Mouse (Mus musculus) heart, postnatal 14 days (tissue): ENCODE measurements around the gene Tmc7. TPM values are rescaled to one million over a fixed set of nuclear protein-coding genes. Genes with fewer than 3 reads are reported as not detected.

ENCODE experiments used
- DNase-seq, 2 experiments: peaks; one replicate each; pipeline ENCODE4 v3.0.0; 2021 to 2022
- intact Hi-C: fragments of 180-260 bp; cut with DNase I; formaldehyde crosslinking; loops from one replicate; pipeline ENCODE4 v1.15.1; 2025
- total RNA-seq, 2 experiments: library from RNA; stranded (reverse); gene quantifications; 2 replicates each; pipeline ENCODE4 v1.2.3; 2021

Tmc7 gene
- total RNA-seq, 2 experiments from 2014 or later = 8.6 to 9.6 TPM

- no peak for DNase-seq
- intact Hi-C loops = loop anchor here (10.0 kb wide), 1 partner anchor 401 kb away; the partner anchor contains the start of gene Gprc5b
These were observed 9.3 kb upstream of the Tmc7 start for GRCm38 (mm10) chr7:118593567-118594407.

GRCm38 (mm10) chr7:118592146-118592545 is 7.6 kb upstream of the Tmc7 start:
- no peak for DNase-seq
- intact Hi-C loops = loop anchor here (10.0 kb wide), 1 partner anchor 403 kb away; the partner anchor contains the start of gene Gprc5b

- no peak for DNase-seq
- intact Hi-C loops = loop anchor here (10.0 kb wide), 1 partner anchor 404 kb away; the partner anchor contains the start of gene Gprc5b
These were observed 6.3 kb upstream of the Tmc7 start for GRCm38 (mm10) chr7:118590726-118591305.

GRCm38 (mm10) chr7:118585856-118586255 is 1.3 kb upstream of the Tmc7 start:
- DNase-seq = peak; percentile 48 to 69
- intact Hi-C loops = no loop called here

- DNase-seq = no peak
- intact Hi-C loops = no loop called here
These were observed 390 bp upstream of the Tmc7 start for GRCm38 (mm10) chr7:118584926-118585325.

- no peak for DNase-seq
- intact Hi-C loops = no loop called here
These were observed 715 bp downstream of the Tmc7 start for GRCm38 (mm10) chr7:118583821-118584220.

GRCm38 (mm10) chr7:118579938-118580337 is 4.6 kb downstream of the Tmc7 start:
- no peak for DNase-seq
- intact Hi-C loops = no loop called here

- no peak for DNase-seq
- intact Hi-C loops = no loop called here
These were observed 6.3 kb downstream of the Tmc7 start for GRCm38 (mm10) chr7:118578269-118578668.

- DNase-seq = no peak
- intact Hi-C loops = no loop called here
These were observed 12.5 kb downstream of the Tmc7 start for GRCm38 (mm10) chr7:118572039-118572438.

GRCm38 (mm10) chr7:118571350-118571749 is 13.2 kb downstream of the Tmc7 start:
- intact Hi-C loops = no loop called here

GRCm38 (mm10) chr7:118569121-118569543 is 15.4 kb downstream of the Tmc7 start:
- DNase-seq = no peak
- intact Hi-C loops = no loop called here

More at GRCm38 (mm10) chr7:118571350-118571749, 13.2 kb downstream of the Tmc7 start:
- no peak for DNase-seq

- intact Hi-C loops = no loop called here
- DNase-seq = no peak
These were observed 30.2 kb downstream of the Tmc7 start for GRCm38 (mm10) chr7:118554290-118554689.

- DNase-seq = no peak
- intact Hi-C loops = no loop called here
These were observed 30.7 kb downstream of the Tmc7 start for GRCm38 (mm10) chr7:118553881-118554280.

- no peak for DNase-seq
- intact Hi-C loops = no loop called here
These were observed 37.1 kb downstream of the Tmc7 start for GRCm38 (mm10) chr7:118547451-118547850.

GRCm38 (mm10) chr7:118544128-118544527 is 40.4 kb downstream of the Tmc7 start:
- DNase-seq = no peak
- intact Hi-C loops = no loop called here

- intact Hi-C loops = loop anchor here (10.0 kb wide), 1 partner anchor 410 kb away; the partner anchor contains the start of gene Arl6ip1
These were observed 49.5 kb downstream of the Tmc7 start for GRCm38 (mm10) chr7:118535076-118535475.

GRCm38 (mm10) chr7:118534326-118534725 is 50.2 kb downstream of the Tmc7 start:
- DNase-seq = no peak
- intact Hi-C loops = loop anchor here (10.0 kb wide), 1 partner anchor 410 kb away; the partner anchor contains the start of gene Arl6ip1

More at GRCm38 (mm10) chr7:118535076-118535475, 49.5 kb downstream of the Tmc7 start:
- DNase-seq = no peak

GRCm38 (mm10) chr7:118533178-118533578 is 51.4 kb downstream of the Tmc7 start, which contains the start of gene Coq7:
TSS of gene Coq7 (minus strand) at chr7:118533356.
- peak; percentile 91 to 94 for DNase-seq
- intact Hi-C loops = loop anchor here (10.0 kb wide), 1 partner anchor 408 kb away; the partner anchor contains the start of gene Arl6ip1

GRCm38 (mm10) chr7:118532519-118533177 is 51.9 kb downstream of the Tmc7 start:
- DNase-seq = peak; percentile 92 to 97
- intact Hi-C loops = loop anchor here (10.0 kb wide), 1 partner anchor 408 kb away; the partner anchor contains the start of gene Arl6ip1

GRCm38 (mm10) chr7:118526967-118527366 is 57.6 kb downstream of the Tmc7 start:
- no peak for DNase-seq
- intact Hi-C loops = no loop called here

- no peak for DNase-seq
- intact Hi-C loops = no loop called here
These were observed 62.5 kb downstream of the Tmc7 start for GRCm38 (mm10) chr7:118522077-118522476.
